ENCODE assay signal across 13 mouse cellular contexts in the genomic region with DNA sequence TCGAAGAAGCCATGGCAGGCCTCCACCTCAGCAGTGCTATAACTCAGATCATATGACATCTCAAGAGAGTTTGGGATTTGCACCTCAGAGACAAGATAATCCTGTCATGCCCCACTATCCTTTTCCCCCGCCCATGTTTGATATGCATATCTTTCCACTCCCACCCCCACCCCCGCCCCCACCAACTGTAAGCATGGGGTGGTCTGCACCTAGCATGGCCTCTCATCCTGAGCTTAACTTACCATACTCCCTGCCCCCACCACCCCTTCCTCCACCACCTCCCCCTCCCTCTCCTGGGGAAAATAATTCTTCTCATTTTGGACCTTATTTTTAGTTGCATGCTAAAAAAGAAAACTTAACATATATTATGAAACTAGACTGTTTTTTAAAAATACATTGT.
"Had no signal": no experiment of that assay in that cellular context is flagged by ENCODE, and none has a peak within 500 bp of the region (broad histone marks: within the 10 kb centered on the region; RNA-seq: fewer than 3 reads in every experiment).

No protein-coding gene starts in this region.

- H3K4me3 ChIP-seq: layer of hippocampus, adult 2 months; left cerebral cortex, adult 2 months; liver, embryonic 13.5 days had no signal

- H3K27ac ChIP-seq: left cerebral cortex, adult 2 months; liver, embryonic 13.5 days had no signal

- H3K4me2 ChIP-seq: liver, embryonic 13.5 days had no signal

- H3K9me3 ChIP-seq: liver, embryonic 13.5 days had no signal

- DNase-seq: kidney, adult 11 months; kidney, adult 8-10 months; kidney, postnatal 14 days; layer of hippocampus, adult 9-11 months; liver, embryonic 13.5 days; lung, adult 2 months; lung, postnatal 14 days; lung, postnatal 4 days; midbrain, embryonic 14.5 days; thymus, adult 18-20 months; thymus, postnatal 36 days had no signal

- H3K9ac ChIP-seq: liver, embryonic 13.5 days had no signal

- H3K4me1 ChIP-seq: liver, embryonic 13.5 days had no signal

- H3K36me3 ChIP-seq: liver, embryonic 13.5 days had no signal
